Mouse (Mus musculus) kidney, postnatal 4 days (tissue): ENCODE measurements around the gene Olfr654.
A peak's percentile ranks its signal among the peaks of the same experiment; 100 is the strongest.

Experiments
- DNase-seq, 2 experiments: peaks; one replicate each; pipeline ENCODE4 v3.0.0; 2021; ENCODE audit warnings: mixed read lengths in 2 of 2

The Olfr654 gene

GRCm38 (mm10) chr7:104586725-104587124 lies at the start of gene Olfr654:
Gene Olfr654, plus strand, starts transcription at chr7:104587025.
- no peak for DNase-seq

- no peak for DNase-seq
Measured at GRCm38 (mm10) chr7:104549833-104550232, 37.0 kb upstream of the Olfr654 start, which contains the start of gene Olfr651. Gene Olfr651, plus strand, starts transcription at chr7:104550133.

- no peak for DNase-seq
Measured at GRCm38 (mm10) chr7:104552700-104553099, 34.1 kb upstream of the Olfr654 start.

GRCm38 (mm10) chr7:104560601-104561000 lies 26.2 kb upstream of the Olfr654 start, which contains the start of gene Olfr652:
Gene Olfr652, plus strand, starts transcription at chr7:104560901.
- no peak for DNase-seq

GRCm38 (mm10) chr7:104577014-104577413 lies 9.8 kb upstream of the Olfr654 start, which contains the start of gene Olfr653:
Gene Olfr653, plus strand, starts transcription at chr7:104577314.
- no peak for DNase-seq

GRCm38 (mm10) chr7:104580846-104581245 lies 6.0 kb upstream of the Olfr654 start:
- no peak for DNase-seq

- DNase-seq: no peak
Measured at GRCm38 (mm10) chr7:104581429-104581828, 5.4 kb upstream of the Olfr654 start.

- DNase-seq: no peak
Measured at GRCm38 (mm10) chr7:104588274-104588673, 1.4 kb downstream of the Olfr654 start.

GRCm38 (mm10) chr7:104601679-104602078 lies 14.9 kb downstream of the Olfr654 start, which contains the start of gene Olfr655:
Gene Olfr655, minus strand, starts transcription at chr7:104601779.
- DNase-seq: no peak

- peak; percentile 62 for DNase-seq
Measured at GRCm38 (mm10) chr7:104603173-104603572, 16.3 kb downstream of the Olfr654 start.

GRCm38 (mm10) chr7:104604727-104605126 lies 17.9 kb downstream of the Olfr654 start:
- DNase-seq: no peak

GRCm38 (mm10) chr7:104613655-104614054 lies 26.8 kb downstream of the Olfr654 start, which contains the start of gene Olfr656:
Gene Olfr656, plus strand, starts transcription at chr7:104613955.
- DNase-seq: no peak

- DNase-seq: no peak
Measured at GRCm38 (mm10) chr7:104624494-104624893, 37.7 kb downstream of the Olfr654 start, which contains the start of gene Olfr657. Gene Olfr657, plus strand, starts transcription at chr7:104624794.
